In the genomic region with DNA sequence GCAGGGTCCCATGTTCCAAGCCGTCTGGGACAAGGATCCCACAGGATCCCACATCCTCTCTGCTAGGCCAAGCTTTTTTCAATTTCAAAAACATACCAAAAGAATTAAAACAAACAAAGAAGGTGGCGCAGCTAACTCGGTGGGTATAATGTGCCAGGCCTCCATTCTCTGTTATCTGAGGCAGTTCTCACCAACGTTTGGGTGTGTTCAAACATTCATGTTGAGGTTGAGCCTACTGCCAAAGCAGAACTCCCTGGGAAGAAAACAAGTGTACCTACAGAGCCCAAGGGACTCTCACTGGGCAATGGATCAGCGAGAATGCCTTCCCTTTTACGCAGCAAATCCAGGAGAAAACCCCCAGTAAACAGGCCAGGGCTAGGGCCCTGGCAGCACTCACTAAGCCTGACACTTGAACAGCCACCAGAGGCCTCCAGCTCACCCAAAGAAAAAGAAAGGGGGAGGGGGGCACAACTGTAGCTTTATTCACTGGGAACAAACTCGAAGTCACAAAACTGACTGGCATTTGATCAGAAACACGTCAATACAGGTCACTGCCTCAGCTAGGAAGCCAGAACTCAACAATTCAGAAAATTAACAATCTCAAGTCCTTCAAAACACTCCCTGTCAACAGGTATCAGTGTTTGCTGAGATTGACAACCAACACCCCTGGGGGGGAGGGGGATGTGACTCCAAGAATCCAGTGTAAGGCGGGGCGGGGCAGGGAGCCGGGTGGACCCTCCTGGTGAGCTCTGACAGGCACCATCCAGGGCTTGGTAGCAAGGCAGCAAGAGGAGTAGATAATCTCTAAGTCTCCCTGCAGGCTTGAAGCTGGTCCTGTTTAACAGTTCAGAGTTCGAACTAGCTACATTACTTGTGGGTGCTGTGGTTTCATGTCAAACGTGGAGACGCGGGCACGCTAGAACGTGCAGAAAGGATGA, we compare ENCODE assay signal across 11 mouse cellular contexts.
DNase-seq lines count a peak whose midpoint lies in the region; ATAC-seq and TF ChIP-seq lines count a peak whose summit lies in the region.
"Had no signal": no experiment of that assay in that cellular context is flagged by ENCODE, and none has a peak within 500 bp of the region (broad histone marks: within the 10 kb centered on the region; RNA-seq: fewer than 3 reads in every experiment).

No protein-coding gene starts in this region.

- no peak for TF ChIP-seq EP300 in stomach, postnatal 0 days (optimal IDR thresholded peaks at IDR 0.05)

- peak overlapping the region; percentile 81 for H3K27ac ChIP-seq in gastrocnemius, adult 2 months
- no peak overlapping the region for H3K27ac ChIP-seq in midbrain, embryonic 12.5 days (replicated peaks)
- no peak overlapping the region for H3K27ac ChIP-seq in midbrain, embryonic 13.5 days
- H3K27ac ChIP-seq in embryonic facial prominence, embryonic 13.5 days = peak overlapping the region; percentile 22; the same call in 1 of the 2 replicates
- H3K27ac ChIP-seq in stomach, postnatal 0 days (replicated peaks) = peak overlapping the region; percentile 74

- H3K9me3 ChIP-seq in midbrain, embryonic 12.5 days = no peaks in the 10 kb centered on the region
- H3K9me3 ChIP-seq in midbrain, embryonic 13.5 days = no peaks in the 10 kb centered on the region
- H3K9me3 ChIP-seq in embryonic facial prominence, embryonic 13.5 days = no peaks in the 10 kb centered on the region
- H3K9me3 ChIP-seq in stomach, postnatal 0 days (ENCODE audit: control insufficient read depth, low read length) = no peaks in the 10 kb centered on the region

- H3K4me3 ChIP-seq in gastrocnemius, adult 2 months = peak overlapping the region; percentile 7; the same call in 1 of the 2 replicates
- no peak overlapping the region for H3K4me3 ChIP-seq in midbrain, embryonic 12.5 days
- no peak overlapping the region for H3K4me3 ChIP-seq in midbrain, embryonic 13.5 days (replicated peaks)
- no peak overlapping the region for H3K4me3 ChIP-seq in embryonic facial prominence, embryonic 13.5 days
- no peak overlapping the region for H3K4me3 ChIP-seq in stomach, postnatal 0 days (ENCODE audit: low read depth, low read length)

- TF ChIP-seq CTCF in gastrocnemius, adult 2 months (IDR thresholded peaks at IDR 0.05) = peak; percentile 15; the same call in 1 of the 2 replicates
- no peak for TF ChIP-seq CTCF in stomach, postnatal 0 days (IDR thresholded peaks at IDR 0.05; ENCODE audit: low read depth)

- 63% methylated on average over 17 of the region's 17 CpGs for WGBS in midbrain, embryonic 12.5 days
- WGBS in midbrain, embryonic 13.5 days = 61% methylated on average over 17 of the region's 17 CpGs
- WGBS in embryonic facial prominence, embryonic 13.5 days = 59% methylated on average over 17 of the region's 17 CpGs
- WGBS in stomach, postnatal 0 days = 58% methylated on average over 17 of the region's 17 CpGs

- peaks cover 20% of the 10 kb centered on the region for H3K4me1 ChIP-seq in midbrain, embryonic 12.5 days
- H3K4me1 ChIP-seq in midbrain, embryonic 13.5 days (replicated peaks) = peaks cover 39% of the 10 kb centered on the region
- H3K4me1 ChIP-seq in embryonic facial prominence, embryonic 13.5 days = peaks cover 27% of the 10 kb centered on the region
- 0 out of 2 replicates have a peak, but pooled peaks cover 2% of the 10 kb centered on the region for H3K4me1 ChIP-seq in stomach, postnatal 0 days (replicated peaks; ENCODE audit: control insufficient read depth, insufficient read depth)

- peak; percentile 44; the same call in 1 of the 2 replicates for ATAC-seq in midbrain, embryonic 12.5 days (ENCODE audit: low FRiP score, low read depth)
- ATAC-seq in midbrain, embryonic 13.5 days = no peak
- no peak for ATAC-seq in embryonic facial prominence, embryonic 13.5 days (ENCODE audit: insufficient number of reproducible peaks, insufficient read depth, low FRiP score, low TSS enrichment, low read depth)
- peak; percentile 62; the same call in 1 of the 2 replicates for ATAC-seq in stomach, postnatal 0 days (ENCODE audit: low FRiP score, low TSS enrichment)
- no peak for ATAC-seq in CD4-positive, CD25-positive, alpha-beta regulatory T cell, adult 4 months
- ATAC-seq: inflammation-experienced regulatory T-cells, adult 6 months had no signal

- no peak overlapping the region for H3K9ac ChIP-seq in midbrain, embryonic 12.5 days (replicated peaks)
- no peak overlapping the region for H3K9ac ChIP-seq in midbrain, embryonic 13.5 days (replicated peaks)
- no peak overlapping the region for H3K9ac ChIP-seq in embryonic facial prominence, embryonic 13.5 days
- no peak overlapping the region for H3K9ac ChIP-seq in stomach, postnatal 0 days (ENCODE audit: low read length)

- H3K4me2 ChIP-seq in midbrain, embryonic 12.5 days (replicated peaks) = no peak overlapping the region
- H3K4me2 ChIP-seq in midbrain, embryonic 13.5 days (replicated peaks) = no peak overlapping the region
- no peak overlapping the region for H3K4me2 ChIP-seq in embryonic facial prominence, embryonic 13.5 days
- 0 out of 2 replicates have a peak overlapping the region, but pooled peaks have one; percentile 3 for H3K4me2 ChIP-seq in stomach, postnatal 0 days (replicated peaks; ENCODE audit: low read depth)

- H3K27me3 ChIP-seq in midbrain, embryonic 12.5 days = no peaks in the 10 kb centered on the region
- no peaks in the 10 kb centered on the region for H3K27me3 ChIP-seq in midbrain, embryonic 13.5 days
- no peaks in the 10 kb centered on the region for H3K27me3 ChIP-seq in embryonic facial prominence, embryonic 13.5 days
- no peaks in the 10 kb centered on the region for H3K27me3 ChIP-seq in stomach, postnatal 0 days (ENCODE audit: control insufficient read depth, insufficient read depth, low read length)

- intact Hi-C loops in gastrocnemius, adult 2 months (cut with DNase I) = loop anchor here (10.0 kb wide), 1 partner anchor 261 kb away; no protein-coding TSS in a partner anchor
- intact Hi-C loops in gastrocnemius, postnatal 14 days (cut with DNase I; ENCODE audit: low total_unique reads) = no loop called here

- peaks cover 45% of the 10 kb centered on the region for H3K36me3 ChIP-seq in midbrain, embryonic 12.5 days
- H3K36me3 ChIP-seq in midbrain, embryonic 13.5 days = peaks cover 37% of the 10 kb centered on the region
- H3K36me3 ChIP-seq in embryonic facial prominence, embryonic 13.5 days = peaks cover 51% of the 10 kb centered on the region
- H3K36me3 ChIP-seq in stomach, postnatal 0 days (ENCODE audit: control insufficient read depth, insufficient read depth, low read length) = no peaks in the 10 kb centered on the region; the same call in 1 of the 2 replicates

- peak; percentile 40 for DNase-seq in gastrocnemius, adult 2 months
- DNase-seq in gastrocnemius, postnatal 14 days = no peak
- peak; percentile 23 for DNase-seq in stomach, postnatal 0 days (ENCODE audit: low spot score)
- no peak for DNase-seq in kidney, adult 9 months
- DNase-seq: kidney, postnatal 4 days; right cerebral cortex, postnatal 14 days had no signal

Comparison
In these comparisons a context has a peak if more than half of its experiments do, and no peak if none do; other contexts are left out.
1. DNase-seq: peak in gastrocnemius, adult 2 months (single experiment) and stomach, postnatal 0 days (single experiment); none in gastrocnemius, postnatal 14 days (single experiment) and kidney, adult 9 months (single experiment).
2. ATAC-seq: peak in midbrain, embryonic 12.5 days (single experiment) and stomach, postnatal 0 days (single experiment); none in midbrain, embryonic 13.5 days (single experiment), embryonic facial prominence, embryonic 13.5 days (single experiment) and CD4-positive, CD25-positive, alpha-beta regulatory T cell, adult 4 months (single experiment).
3. H3K27ac ChIP-seq: peak in gastrocnemius, adult 2 months (single experiment), embryonic facial prominence, embryonic 13.5 days (single experiment) and stomach, postnatal 0 days (single experiment); none in midbrain, embryonic 12.5 days (single experiment) and midbrain, embryonic 13.5 days (single experiment).